Mouse (Mus musculus) MEL (cell line): ENCODE measurements around the gene B4galt1. TPM values are rescaled to one million over a fixed set of nuclear protein-coding genes. Genes with fewer than 3 reads are reported as not detected.

Experiments
- DNase-seq: peaks from one replicate; pipeline ENCODE4 v3.0.0; 2011; ENCODE audit warnings: low read depth, low spot score
- H3K27ac ChIP-seq: 2 replicates; pipeline ENCODE4 v1.5.1; 2012; ENCODE audit warnings: low read depth, mild to moderate bottlenecking, control low read depth, low read length, moderate library complexity; ENCODE audit not compliant: control insufficient read depth
- H3K27me3 ChIP-seq, 2 experiments: fragments of 150-350 bp in 1 of 2; sonication (generic) in 1 of 2; 2 replicates each; pipeline ENCODE4 v1.6.1; 2012; ENCODE audit warnings: low read length in 2 of 2, mild to moderate bottlenecking in 2 of 2, improper control_type of control experiment in 1 of 2, moderate library complexity in 1 of 2; ENCODE audit not compliant: insufficient read depth in 2 of 2, control insufficient read depth in 1 of 2
- H3K36me3 ChIP-seq, 2 experiments: 2 replicates each; pipeline ENCODE4 v1.6.1; 2012 to 2014; ENCODE audit warnings: low read length in 2 of 2, improper control_type of control experiment in 1 of 2, inconsistent platforms in 1 of 2, mild to moderate bottlenecking in 1 of 2; ENCODE audit not compliant: insufficient read depth in 2 of 2, control insufficient read depth in 1 of 2
- H3K4me1 ChIP-seq, 2 experiments: fragments of 150-350 bp in 1 of 2; sonication (generic) in 1 of 2; 2 replicates each; pipeline ENCODE4 v1.6.1; 2012; ENCODE audit warnings: low read length in 2 of 2, improper control_type of control experiment in 1 of 2, mild to moderate bottlenecking in 1 of 2; ENCODE audit not compliant: insufficient read depth in 2 of 2, control insufficient read depth in 1 of 2
- H3K4me3 ChIP-seq, 2 experiments: fragments of 150-350 bp in 1 of 2; sonication (generic) in 1 of 2; 2 replicates each; pipeline ENCODE4 v1.5.1; 2012; ENCODE audit warnings: low read depth in 2 of 2, low read length in 2 of 2, mild to moderate bottlenecking in 2 of 2, moderate library complexity in 2 of 2, control low read depth in 1 of 2, improper control_type of control experiment in 1 of 2; ENCODE audit not compliant: control insufficient read depth in 1 of 2, insufficient read depth in 1 of 2
- H3K79me2 ChIP-seq: 2 replicates; pipeline ENCODE4 v1.6.1; 2012; ENCODE audit warnings: mild to moderate bottlenecking, low read length, moderate library complexity; ENCODE audit not compliant: control insufficient read depth, poor library complexity, insufficient read depth
- H3K9ac ChIP-seq: 2 replicates; pipeline ENCODE4 v1.6.1; 2012; ENCODE audit warnings: low read depth, mild to moderate bottlenecking, control low read depth, low read length, moderate library complexity; ENCODE audit not compliant: control insufficient read depth, poor library complexity, severe bottlenecking
- H3K9me3 ChIP-seq: fragments of 150-350 bp; sonication (generic); replicated peaks from 2 replicates; pipeline ENCODE4 v1.6.1; 2012; ENCODE audit warnings: mild to moderate bottlenecking, low read length, improper control_type of control experiment, moderate library complexity; ENCODE audit not compliant: insufficient read depth
- BHLHE40 ChIP-seq: IDR thresholded peaks from 2 replicates; pipeline ENCODE4 v1.6.1; 2012; ENCODE audit warnings: low read depth, mild to moderate bottlenecking, inconsistent platforms, low read length, improper control_type of control experiment, borderline replicate concordance
- CHD1 ChIP-seq: IDR thresholded peaks from 2 replicates; pipeline ENCODE4 v1.6.1; 2012; ENCODE audit warnings: low read depth, mild to moderate bottlenecking, inconsistent platforms, low read length, improper control_type of control experiment
- CHD2 ChIP-seq: IDR thresholded peaks from 2 replicates; pipeline ENCODE4 v1.6.1; 2011; ENCODE audit warnings: low read length, improper control_type of control experiment
- CTCF ChIP-seq, 3 experiments: IDR thresholded peaks in 2 of 3; conservative IDR thresholded peaks in 1 of 3; 2 replicates each; pipeline ENCODE4 v1.5.1; 2011 to 2012; ENCODE audit warnings: low read length in 3 of 3, low read depth in 2 of 3, mild to moderate bottlenecking in 2 of 3, improper control_type of control experiment in 1 of 3, inconsistent platforms in 1 of 3, mixed read lengths in 1 of 3, moderate library complexity in 1 of 3; ENCODE audit not compliant: control insufficient read depth in 1 of 3, insufficient read depth in 1 of 3, poor library complexity in 1 of 3, severe bottlenecking in 1 of 3
- E2F4 ChIP-seq: IDR thresholded peaks from 2 replicates; pipeline ENCODE4 v1.6.1; 2011; ENCODE audit warnings: low read depth, low read length, improper control_type of control experiment, borderline replicate concordance
- ELF1 ChIP-seq: IDR thresholded peaks from 2 replicates; pipeline ENCODE4 v1.6.1; 2014; ENCODE audit warnings: low read depth, mild to moderate bottlenecking, inconsistent platforms, low read length, improper control_type of control experiment, moderate library complexity
- ETS1 ChIP-seq: IDR thresholded peaks from 2 replicates; pipeline ENCODE4 v1.6.1; 2012; ENCODE audit warnings: low read depth, mild to moderate bottlenecking, inconsistent platforms, low read length, improper control_type of control experiment, moderate library complexity
- HCFC1 ChIP-seq: IDR thresholded peaks from 2 replicates; pipeline ENCODE4 v1.6.1; 2012; ENCODE audit warnings: low read depth, mild to moderate bottlenecking, inconsistent platforms, low read length, improper control_type of control experiment, moderate library complexity
- KAT2A ChIP-seq: conservative IDR thresholded peaks from 2 replicates; pipeline ENCODE4 v1.6.1; 2012; ENCODE audit warnings: low read depth, low read length, improper control_type of control experiment, inconsistent platforms
- MAX ChIP-seq: IDR thresholded peaks from 2 replicates; pipeline ENCODE4 v1.6.1; 2011; ENCODE audit warnings: low read length, improper control_type of control experiment
- MAZ ChIP-seq: IDR thresholded peaks from 2 replicates; pipeline ENCODE4 v1.6.1; 2012; ENCODE audit warnings: low read depth, mild to moderate bottlenecking, inconsistent platforms, low read length, improper control_type of control experiment
- MEF2A ChIP-seq: IDR thresholded peaks from 2 replicates; pipeline ENCODE4 v1.6.1; 2014; ENCODE audit warnings: low read depth, mild to moderate bottlenecking, inconsistent platforms, low read length, improper control_type of control experiment; ENCODE audit not compliant: poor library complexity, insufficient replicate concordance, severe bottlenecking; ENCODE audit errors: extremely low read depth
- MXI1 ChIP-seq: IDR thresholded peaks from 2 replicates; pipeline ENCODE4 v1.6.1; 2011; ENCODE audit warnings: mild to moderate bottlenecking, low read depth, low read length, improper control_type of control experiment
- MYB ChIP-seq: IDR thresholded peaks from 2 replicates; pipeline ENCODE4 v1.6.1; 2011; ENCODE audit warnings: mild to moderate bottlenecking, low read depth, low read length, improper control_type of control experiment
- MYC ChIP-seq: IDR thresholded peaks from 2 replicates; pipeline ENCODE4 v1.6.1; 2011; ENCODE audit warnings: low read depth, mild to moderate bottlenecking, low read length, improper control_type of control experiment, moderate library complexity
- NELFE ChIP-seq: IDR thresholded peaks from 2 replicates; pipeline ENCODE4 v1.6.1; 2011; ENCODE audit warnings: low read depth, low read length, improper control_type of control experiment
- NRF1 ChIP-seq: IDR thresholded peaks from 2 replicates; pipeline ENCODE4 v1.6.1; 2014; ENCODE audit warnings: low read depth, mild to moderate bottlenecking, inconsistent platforms, low read length, improper control_type of control experiment, moderate library complexity; ENCODE audit not compliant: poor library complexity, insufficient read depth, severe bottlenecking
- POLR2AphosphoS2 ChIP-seq: IDR thresholded peaks from 2 replicates; pipeline ENCODE4 v1.6.1; 2011; ENCODE audit warnings: low read length, improper control_type of control experiment
- POLR2AphosphoS5 ChIP-seq: IDR thresholded peaks from 2 replicates; pipeline ENCODE4 v1.6.1; 2012; ENCODE audit warnings: low read depth, borderline replicate concordance, mild to moderate bottlenecking, inconsistent platforms, low read length, moderate library complexity, mixed read lengths
- RAD21 ChIP-seq: IDR thresholded peaks from 2 replicates; pipeline ENCODE4 v1.6.1; 2011; ENCODE audit warnings: mild to moderate bottlenecking, low read depth, low read length, improper control_type of control experiment
- RCOR1 ChIP-seq: IDR thresholded peaks from 2 replicates; pipeline ENCODE4 v1.6.1; 2012; ENCODE audit warnings: low read depth, mild to moderate bottlenecking, inconsistent platforms, low read length, improper control_type of control experiment
- SIN3A ChIP-seq: IDR thresholded peaks from 2 replicates; pipeline ENCODE4 v1.6.1; 2012; ENCODE audit warnings: low read length, improper control_type of control experiment, inconsistent platforms
- SMC3 ChIP-seq: IDR thresholded peaks from 2 replicates; pipeline ENCODE4 v1.6.1; 2011; ENCODE audit warnings: low read depth, low read length, improper control_type of control experiment
- TAL1 ChIP-seq: IDR thresholded peaks from 2 replicates; pipeline ENCODE4 v1.6.1; 2012; ENCODE audit warnings: mild to moderate bottlenecking, inconsistent platforms, low read length, moderate library complexity, mixed read lengths
- TBP ChIP-seq: IDR thresholded peaks from 2 replicates; pipeline ENCODE4 v1.8.0; 2011; ENCODE audit warnings: low read depth, low read length, improper control_type of control experiment
- TCF12 ChIP-seq: IDR thresholded peaks from 2 replicates; pipeline ENCODE4 v1.6.1; 2014; ENCODE audit warnings: low read depth, mild to moderate bottlenecking, inconsistent platforms, low read length, improper control_type of control experiment, moderate library complexity
- UBTF ChIP-seq: IDR thresholded peaks from 2 replicates; pipeline ENCODE4 v1.6.1; 2012; ENCODE audit warnings: low read depth, mild to moderate bottlenecking, inconsistent platforms, low read length, improper control_type of control experiment, moderate library complexity, borderline replicate concordance; ENCODE audit not compliant: insufficient read depth
- USF1 ChIP-seq: IDR thresholded peaks from 2 replicates; pipeline ENCODE4 v1.6.1; 2014; ENCODE audit warnings: low read depth, mild to moderate bottlenecking, inconsistent platforms, low read length, improper control_type of control experiment, moderate library complexity
- USF2 ChIP-seq, 2 experiments: IDR thresholded peaks; 2 replicates each; pipeline ENCODE4 v1.6.1; 2011 to 2012; ENCODE audit warnings: improper control_type of control experiment in 2 of 2, low read length in 2 of 2, borderline replicate concordance in 1 of 2, inconsistent platforms in 1 of 2, low read depth in 1 of 2, mild to moderate bottlenecking in 1 of 2; ENCODE audit not compliant: insufficient read depth in 1 of 2
- ZC3H11A ChIP-seq: IDR thresholded peaks from 2 replicates; pipeline ENCODE4 v1.6.1; 2012; ENCODE audit warnings: low read depth, mild to moderate bottlenecking, inconsistent platforms, low read length, improper control_type of control experiment
- ZKSCAN1 ChIP-seq: IDR thresholded peaks from 2 replicates; pipeline ENCODE4 v1.6.1; 2012; ENCODE audit warnings: low read depth, mild to moderate bottlenecking, inconsistent platforms, low read length, improper control_type of control experiment, moderate library complexity
- ZMIZ1 ChIP-seq: IDR thresholded peaks from 2 replicates; pipeline ENCODE4 v1.6.1; 2012; ENCODE audit warnings: low read depth, mild to moderate bottlenecking, inconsistent platforms, low read length, improper control_type of control experiment, moderate library complexity
- ZNF384 ChIP-seq: IDR thresholded peaks from 2 replicates; pipeline ENCODE4 v1.6.1; 2012; ENCODE audit warnings: low read depth, mild to moderate bottlenecking, inconsistent platforms, low read length, improper control_type of control experiment
- polyA plus RNA-seq, 2 experiments: library from polyadenylated mRNA; stranded (reverse) in 1 of 2; unstranded in 1 of 2; fragments of >175 nt in 1 of 2; fragments of >200 nt in 1 of 2; gene quantifications; 2 replicates each; pipeline versions ENCODE4 v1.2.1 to v1.2.4; 2012; ENCODE audit warnings: low replicate concordance in 2 of 2, low read depth in 1 of 2; ENCODE audit not compliant: insufficient read length in 2 of 2, insufficient read depth in 1 of 2, missing spikeins in 1 of 2
- total RNA-seq: library from RNA; depleted of rRNA; stranded (reverse); fragments of 300-350 nt; gene quantifications from 2 replicates; pipeline ENCODE4 v1.2.3, GENCODE M21; 2012; rRNA removed

B4galt1 gene
- total RNA-seq (10.8 TPM in 2 replicates), polyA plus RNA-seq (10 to 100 TPM in 1 of 2 experiments, not detected in 1; 22.5 TPM)

DNA sequence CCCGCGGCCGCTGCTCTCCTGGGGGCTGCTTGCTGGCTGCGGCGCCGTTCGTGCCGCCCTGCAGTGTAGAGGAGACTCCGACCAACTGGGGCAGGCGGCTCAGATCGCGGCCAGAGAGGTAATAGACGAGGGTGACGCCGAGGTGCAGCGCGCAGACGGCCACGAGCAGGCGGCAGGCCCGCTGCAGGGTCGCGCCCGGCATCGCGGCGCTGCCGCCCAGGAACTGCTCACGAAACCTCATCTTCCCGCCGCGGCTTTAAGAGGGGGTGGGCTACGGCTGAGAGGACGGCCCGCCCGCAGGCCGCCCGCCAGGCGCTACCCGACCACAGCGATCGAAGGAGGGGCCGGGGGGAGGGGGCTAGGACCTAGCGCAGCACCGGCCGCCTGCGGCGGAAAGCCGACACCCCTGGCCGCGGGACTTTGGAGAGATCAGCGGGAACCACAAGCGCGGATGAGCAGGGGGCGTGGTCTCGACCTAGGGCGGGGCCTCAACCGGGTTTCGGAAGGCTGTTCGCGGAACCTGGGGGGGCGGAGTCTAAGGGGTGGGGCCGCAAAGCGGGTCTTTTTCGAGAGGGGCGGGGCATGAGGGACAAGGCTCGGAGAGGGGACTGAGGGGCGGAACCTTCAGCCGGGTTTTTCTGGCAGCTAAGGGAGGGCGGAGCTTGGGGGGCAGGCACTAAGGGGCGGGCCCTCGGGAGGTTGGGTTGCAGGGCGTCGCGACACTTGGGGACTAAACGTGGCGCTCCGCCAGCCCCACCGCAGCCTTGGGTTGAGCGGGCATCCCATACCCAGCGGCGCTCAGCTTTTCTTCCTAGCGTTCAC lies at the start of gene B4galt1:
TSS of gene B4galt1 (minus strand) at position 441 of the 822 bp plus-strand sequence.
- peaks cover 7 to 43% of the 10 kb centered on the region in 2 experiments for H3K4me1 ChIP-seq
- peak within 1 kb of the TSS; percentile 72 for H3K27ac ChIP-seq
- H3K36me3 ChIP-seq, result peaks cover 0 to 42% of the 10 kb centered on the region in 2 experiments; a peak in 2 of 4 replicates
- H3K9me3 ChIP-seq, result no peaks in the 10 kb centered on the region
- peak within 1 kb of the TSS; percentile 80 to 83 for H3K4me3 ChIP-seq
- DNase-seq, result peak; percentile 99
- H3K27me3 ChIP-seq, result no peaks in the 10 kb centered on the region
- peak within 1 kb of the TSS; percentile 88 for H3K9ac ChIP-seq
- H3K79me2 ChIP-seq, result peaks cover 25% of the 10 kb centered on the region
- TF ChIP-seq HCFC1 (peak; percentile 55), TAL1 (no peak), NELFE (peak; percentile 75), USF1 (peak; percentile 47; the same call in 1 of the 2 replicates), SIN3A (peak; percentile 67; the same call in 1 of the 2 replicates), ELF1 (peak; percentile 57), ZMIZ1 (peak; percentile 63; the same call in 1 of the 2 replicates), TBP (peak; percentile 65), POLR2AphosphoS2 (peak; percentile 48; the same call in 1 of the 2 replicates), ZKSCAN1 (no peak), CHD2 (no peak; the same call in 1 of the 2 replicates), ZC3H11A (no peak), KAT2A (no peak; the same call in 1 of the 2 replicates), CHD1 (0 out of 2 replicates have a peak, but pooled peaks have one; percentile 49), SMC3 (no peak), MAZ (peak; percentile 86), ZNF384 (no peak), RAD21 (no peak), MYC (0 out of 2 replicates have a peak, but pooled peaks have one; percentile 7), BHLHE40 (no peak), TCF12 (peak; percentile 71), UBTF (0 out of 2 replicates have a peak, but pooled peaks have one; percentile 75), MAX (peak; percentile 55; the same call in 1 of the 2 replicates), MYB (no peak), MEF2A (0 out of 2 replicates have a peak, but pooled peaks have one; percentile 47), ETS1 (peak; percentile 65), E2F4 (peak; percentile 79; the same call in 1 of the 2 replicates), USF2 (IDR thresholded peaks at IDR 0.05; ENCODE audit: borderline replicate concordance in 1 of 2, insufficient read depth in 1 of 2, low read depth in 1 of 2, low read length in 2 of 2) (no peak), POLR2AphosphoS5 (no peak), NRF1 (0 out of 2 replicates have a peak, but pooled peaks have one; percentile 9), CTCF (IDR thresholded peaks at IDR 0.05 in 2 of 3, conservative IDR thresholded peaks at IDR 0.05 in 1 of 3; ENCODE audit: control insufficient read depth in 1 of 3, insufficient read depth in 1 of 3, low read depth in 2 of 3, low read length in 3 of 3, poor library complexity in 1 of 3, severe bottlenecking in 1 of 3) (no peak), RCOR1 (peak; percentile 43; the same call in 1 of the 2 replicates), MXI1 (peak; percentile 74)
